Mouse (Mus musculus) adrenal gland, postnatal 25 days (tissue): Measurements from ENCODE around the gene Ahdc1. TPM values are rescaled to one million over a fixed set of nuclear protein-coding genes. Genes with fewer than 3 reads are reported as not detected.
A peak's percentile ranks its signal among the peaks of the same experiment; 100 is the strongest.

Experiments
- DNase-seq: peaks from one replicate; pipeline ENCODE4 v3.0.0; 2021; ENCODE audit warnings: mixed read lengths
- total RNA-seq: library from RNA; stranded (reverse); gene quantifications from 2 replicates; pipeline ENCODE4 v1.2.3, GENCODE M21; 2021

Ahdc1 gene
- total RNA-seq, 1 experiment from 2014 or later: 91.4 TPM

DNA sequence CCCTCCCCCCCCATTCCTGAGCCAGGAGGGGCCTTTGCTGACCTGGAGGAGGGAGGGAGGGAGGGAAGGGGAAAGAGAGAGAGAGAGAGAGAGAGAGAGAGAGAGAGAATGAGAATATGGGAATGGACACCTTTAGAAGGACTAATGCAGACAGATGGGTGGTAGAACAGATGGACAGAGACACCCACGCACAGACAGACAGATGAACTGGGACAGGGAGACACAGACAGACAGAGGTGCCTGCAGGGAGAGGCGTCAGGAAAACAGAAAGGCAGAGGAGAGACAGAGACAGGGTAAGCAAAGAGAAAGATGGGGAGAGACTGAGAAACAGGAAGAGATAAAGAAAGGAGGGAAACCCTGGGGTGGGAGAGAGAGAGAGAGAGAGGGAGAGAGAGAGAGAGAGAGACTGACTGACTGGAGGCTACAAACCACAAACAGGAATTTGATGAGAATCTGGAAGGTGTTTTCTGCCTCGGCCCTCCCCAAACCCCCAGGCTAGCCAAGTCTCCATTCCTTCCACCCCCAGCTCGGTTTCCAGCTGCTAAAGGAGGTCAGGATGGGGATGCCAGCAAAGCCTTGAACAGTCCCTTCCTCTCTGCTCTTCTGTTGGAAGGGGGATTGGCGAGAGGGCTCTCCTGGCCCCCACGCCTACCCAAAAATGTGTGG is 6.7 kb downstream of the Ahdc1 start:
- no peak for DNase-seq

DNA sequence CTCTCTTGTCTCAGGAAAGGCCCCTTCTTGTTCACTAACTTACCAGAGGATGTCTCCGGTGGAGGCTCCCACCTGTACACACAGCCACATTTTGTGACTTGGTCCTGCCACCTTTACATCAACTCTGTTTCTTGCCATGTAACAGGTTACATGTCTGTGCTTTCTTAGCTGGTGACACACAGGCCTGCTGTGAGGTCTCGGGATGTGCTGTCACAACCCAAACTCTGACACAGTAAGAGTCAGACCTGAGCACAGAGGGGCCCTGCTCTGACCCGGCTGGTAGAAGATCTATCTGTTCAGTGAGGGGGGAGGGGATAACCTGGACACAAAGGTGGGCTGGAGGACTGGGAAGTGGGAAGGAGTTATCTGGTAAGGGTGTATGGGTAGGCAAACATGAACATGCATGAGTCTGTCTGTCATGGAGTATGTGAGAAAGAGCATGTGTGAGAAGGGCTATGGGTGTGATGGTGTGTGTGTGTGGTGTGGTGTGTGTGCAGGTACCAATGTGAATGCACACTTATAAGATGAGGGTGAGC is 7.3 kb downstream of the Ahdc1 start:
- no peak for DNase-seq

DNA sequence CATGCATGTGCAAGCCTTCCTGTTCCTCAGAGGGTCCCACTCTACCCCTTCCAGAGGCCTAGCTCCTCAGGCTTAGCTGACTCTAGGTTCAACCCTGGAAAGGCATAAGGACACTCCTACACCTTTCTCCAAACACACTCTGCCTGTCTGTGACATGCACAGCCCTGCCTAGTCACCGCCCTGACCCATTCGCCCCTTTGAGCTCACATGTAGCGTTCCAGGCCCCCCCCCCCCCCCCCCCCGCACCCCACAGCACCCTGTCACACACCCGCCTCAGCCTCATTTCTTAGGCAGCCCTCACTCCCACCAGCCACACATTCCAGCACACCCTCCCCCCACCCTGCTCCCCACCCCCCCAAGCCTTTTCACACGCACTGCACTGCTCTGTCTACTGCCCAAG is 9.7 kb downstream of the Ahdc1 start:
- DNase-seq: no peak

DNA sequence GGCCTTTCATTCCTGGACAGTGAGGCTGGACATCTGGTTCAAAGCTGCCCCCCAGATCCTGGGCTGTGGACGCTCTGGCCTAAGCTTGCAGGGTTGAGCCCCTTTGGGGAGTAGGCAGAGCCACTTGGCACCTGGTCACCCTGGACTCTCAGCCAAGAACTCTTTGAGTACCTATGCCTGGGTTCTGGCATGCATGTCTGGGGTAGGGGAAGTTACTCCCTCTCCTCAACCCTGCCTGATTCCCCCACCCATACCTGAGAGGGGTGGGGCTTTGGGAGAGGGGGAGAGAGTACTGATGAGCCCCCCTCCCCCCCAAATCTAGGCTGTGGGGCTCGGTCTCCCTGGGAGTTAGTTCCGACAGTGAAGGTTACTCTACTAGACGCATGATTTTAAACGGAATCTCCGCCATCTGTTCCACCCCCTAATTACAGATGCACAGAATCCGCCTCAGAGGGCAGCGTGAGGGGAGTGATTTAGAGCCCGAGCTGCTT is 10.2 kb downstream of the Ahdc1 start:
- DNase-seq: no peak

DNA sequence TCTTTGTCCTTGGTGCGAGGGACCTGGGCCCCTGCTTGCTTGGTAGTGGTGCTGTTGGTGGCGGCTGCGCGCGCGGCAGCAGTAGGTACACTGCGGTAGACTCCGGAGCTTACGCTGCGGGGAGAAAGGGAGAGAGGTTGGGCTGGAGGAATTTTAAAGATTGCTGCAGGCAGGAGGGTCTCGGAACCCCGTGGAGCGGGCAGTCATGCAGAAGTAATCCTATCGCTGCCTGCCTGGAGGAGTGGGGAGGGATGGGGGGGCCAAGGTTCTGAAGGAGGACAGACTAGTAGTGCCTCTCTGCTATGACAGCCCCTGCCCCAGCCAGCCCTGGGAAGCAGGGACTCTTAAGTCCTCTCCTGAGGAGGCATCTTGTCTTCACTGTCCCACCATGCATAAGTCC is 11.2 kb downstream of the Ahdc1 start:
- DNase-seq: no peak

DNA sequence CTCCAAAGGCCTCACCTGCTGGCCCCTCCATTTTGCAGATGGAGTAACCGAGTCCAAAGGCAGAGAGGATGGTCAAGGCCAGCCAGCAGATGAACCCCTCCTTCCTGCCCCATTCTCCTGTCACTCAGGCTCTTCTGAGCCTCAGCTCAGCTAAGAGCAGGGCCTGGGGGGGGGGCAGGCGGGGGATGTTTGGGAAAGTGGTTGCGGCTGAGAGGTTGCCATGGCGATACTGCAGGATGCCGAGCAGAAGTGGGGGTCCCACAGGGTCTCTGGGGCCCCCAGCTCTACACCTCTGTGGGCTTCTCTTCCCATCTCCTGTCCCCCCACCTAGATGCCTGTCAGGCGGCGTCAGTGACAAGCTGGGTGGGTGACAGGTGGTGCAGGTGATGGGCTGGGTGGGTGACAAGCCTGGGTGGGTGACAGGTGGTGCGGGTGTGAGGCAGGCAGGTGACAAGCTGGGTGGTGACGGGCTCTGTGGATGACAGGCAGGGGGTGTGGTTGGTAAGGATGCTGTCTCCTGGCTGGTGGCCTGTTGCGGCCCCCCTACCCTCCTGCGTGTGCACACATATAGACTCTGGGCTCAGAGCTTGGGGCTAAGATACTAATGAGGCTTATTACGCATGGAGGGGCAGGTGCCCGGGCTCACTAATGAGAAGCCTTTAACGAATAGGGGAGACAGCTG is 12.0 kb downstream of the Ahdc1 start:
- DNase-seq: no peak

DNA sequence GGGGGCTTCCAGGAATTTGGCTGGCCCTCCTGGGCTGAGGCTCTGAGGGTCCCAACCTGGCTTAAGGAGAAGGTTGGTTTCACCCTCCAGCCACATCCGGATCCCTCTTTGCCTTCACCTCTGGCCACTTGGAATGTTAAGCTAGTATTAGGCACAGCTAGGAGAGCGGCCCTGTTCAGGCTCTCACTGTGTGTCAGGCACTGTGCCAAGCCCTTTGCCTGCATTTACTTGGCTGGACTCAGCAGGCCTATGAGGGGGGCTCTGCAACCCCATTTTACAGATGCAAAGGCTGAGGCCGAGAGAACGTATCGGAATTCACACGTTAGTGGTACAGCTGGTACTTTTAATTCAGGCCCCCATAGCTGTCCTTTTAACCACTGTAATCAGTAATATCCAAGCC is 12.6 kb downstream of the Ahdc1 start:
- no peak for DNase-seq

DNA sequence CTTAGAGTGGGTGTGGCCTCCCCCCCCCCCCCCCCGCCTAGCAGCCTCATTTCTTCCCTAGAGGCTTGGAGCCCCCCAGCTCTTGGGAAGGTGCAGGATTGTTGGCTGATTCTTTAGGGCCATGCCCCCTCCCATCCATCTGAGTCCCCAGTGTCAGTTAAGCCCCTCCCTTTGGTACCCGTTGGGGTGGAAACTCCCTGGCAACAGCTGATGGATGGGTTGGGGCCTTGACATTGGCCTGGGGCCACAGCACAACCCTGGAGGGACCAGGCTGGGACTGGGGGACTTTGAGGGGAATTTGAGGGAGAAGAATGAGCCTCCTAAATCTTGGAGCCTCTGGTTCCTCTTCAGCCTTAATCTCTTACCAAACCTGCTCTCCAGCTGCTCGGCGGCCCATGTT is 13.3 kb downstream of the Ahdc1 start:
- no peak for DNase-seq

DNA sequence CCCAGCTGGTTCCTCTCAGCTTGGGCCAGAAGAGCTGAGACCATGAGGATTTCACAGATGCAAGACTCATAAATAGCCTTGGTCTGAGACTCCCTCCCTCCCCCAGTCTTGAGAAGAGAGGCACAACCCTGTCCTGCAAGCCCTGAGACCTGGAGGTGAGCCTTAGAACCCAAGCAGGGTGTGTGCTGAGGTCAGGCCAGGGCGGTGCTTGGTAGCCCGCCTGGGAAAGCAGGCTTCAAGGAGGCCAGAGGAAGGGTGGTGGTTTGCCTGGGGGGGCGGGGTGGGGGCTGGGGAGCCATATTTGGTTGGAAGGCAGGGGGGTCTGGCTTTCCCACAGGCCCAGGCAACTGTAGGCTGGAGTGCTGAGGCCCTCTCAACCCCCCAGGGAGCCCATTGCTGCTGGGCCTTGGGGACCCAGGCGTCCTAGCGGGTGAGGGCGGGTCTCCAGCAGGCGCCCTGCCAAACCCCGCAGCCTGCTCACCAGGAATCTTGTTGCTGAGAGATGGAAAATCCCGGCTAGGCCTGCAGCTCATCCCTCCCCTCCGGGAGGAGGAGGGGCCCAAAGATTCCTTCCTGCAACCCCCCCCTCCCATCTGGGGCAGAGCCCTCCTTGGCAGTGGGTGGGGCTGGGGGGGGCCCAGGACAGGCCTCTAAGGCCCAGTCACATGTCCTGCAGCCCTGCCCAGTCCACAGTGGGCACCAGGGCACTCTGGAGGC is 14.1 kb downstream of the Ahdc1 start:
- peak; percentile 66 for DNase-seq

DNA sequence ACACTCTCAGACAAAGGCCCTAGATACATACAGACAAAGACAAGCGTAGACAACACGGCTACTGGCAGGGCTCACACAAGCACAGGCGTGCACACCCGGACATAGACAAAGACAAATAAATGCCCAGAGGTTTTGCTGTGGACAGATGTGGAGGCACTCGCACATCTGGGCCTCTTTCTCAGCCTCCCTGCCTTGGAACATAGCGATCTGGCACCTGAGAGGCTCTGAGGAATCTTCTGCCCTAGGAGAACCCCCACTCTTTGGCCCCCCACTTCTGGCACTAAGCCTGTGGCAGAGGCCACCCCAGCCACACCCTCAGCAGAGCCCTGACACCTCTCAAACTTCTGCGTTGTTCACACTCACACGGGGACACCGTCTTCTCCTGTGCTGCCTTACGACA is 15.2 kb downstream of the Ahdc1 start:
- no peak for DNase-seq

DNA sequence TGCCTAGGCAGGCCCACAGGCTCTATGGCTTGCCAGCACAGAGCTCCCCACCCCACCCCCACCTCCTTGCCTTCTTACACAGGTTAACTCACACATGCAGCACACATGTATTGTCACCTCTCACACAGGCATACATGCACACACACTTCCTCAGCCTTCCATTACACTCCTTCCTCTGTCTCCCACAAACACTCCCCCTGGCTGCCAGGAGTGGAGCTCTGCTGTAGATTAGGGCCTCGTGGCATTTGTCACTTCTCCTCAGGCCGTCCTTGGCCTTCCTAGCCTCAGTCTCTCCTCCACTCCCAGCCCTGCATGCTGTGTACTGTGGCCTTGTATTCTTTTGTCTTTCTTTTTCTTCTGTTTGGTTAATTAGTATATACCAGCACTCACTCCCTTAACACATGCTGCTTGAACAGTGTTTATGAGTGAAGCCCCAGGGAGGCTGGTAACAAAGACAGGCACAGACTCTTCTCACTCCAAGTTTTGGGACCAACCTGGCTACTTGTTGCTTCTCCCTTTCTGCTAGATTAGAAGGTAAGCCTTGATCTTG is 15.8 kb downstream of the Ahdc1 start:
- DNase-seq: no peak

DNA sequence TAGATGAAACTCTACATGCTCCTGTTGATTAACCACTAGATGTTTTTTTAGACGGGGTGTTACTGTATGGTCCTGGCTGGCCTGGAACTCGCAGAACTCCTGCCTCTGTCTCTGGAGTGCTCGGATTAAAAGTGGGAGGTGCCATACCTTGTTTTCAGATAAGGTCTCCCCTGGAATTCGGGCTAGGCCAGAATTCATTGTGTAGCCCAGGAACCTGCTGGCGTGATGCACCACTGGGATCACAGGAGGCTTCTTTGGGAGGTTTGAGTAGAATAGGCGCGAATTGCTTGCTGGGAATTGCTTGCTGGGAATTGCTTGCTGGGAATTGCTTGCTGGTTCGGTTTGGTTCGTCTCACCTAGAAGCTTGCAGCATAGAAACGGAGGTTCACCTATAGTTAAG is 16.7 kb downstream of the Ahdc1 start:
- DNase-seq: no peak

DNA sequence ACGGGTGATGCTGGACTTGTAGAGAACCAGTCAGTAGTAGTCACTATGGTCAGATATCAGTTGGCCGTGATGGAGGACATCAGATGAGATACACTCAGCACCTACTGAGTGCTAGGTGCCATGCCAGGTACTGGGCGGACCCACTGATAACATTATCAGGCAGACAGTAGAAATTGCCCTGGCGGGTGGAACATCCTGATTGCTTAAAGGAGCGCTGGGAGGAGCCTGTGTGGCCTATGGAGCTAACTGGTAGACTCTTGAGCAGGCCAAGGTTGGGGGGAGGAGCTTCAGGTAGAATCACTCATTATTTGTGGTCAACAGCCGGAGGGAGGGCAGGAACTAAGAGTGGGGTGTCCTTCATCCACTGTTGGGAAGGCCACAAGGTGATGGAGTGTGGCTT is 17.1 kb downstream of the Ahdc1 start:
- no peak for DNase-seq

DNA sequence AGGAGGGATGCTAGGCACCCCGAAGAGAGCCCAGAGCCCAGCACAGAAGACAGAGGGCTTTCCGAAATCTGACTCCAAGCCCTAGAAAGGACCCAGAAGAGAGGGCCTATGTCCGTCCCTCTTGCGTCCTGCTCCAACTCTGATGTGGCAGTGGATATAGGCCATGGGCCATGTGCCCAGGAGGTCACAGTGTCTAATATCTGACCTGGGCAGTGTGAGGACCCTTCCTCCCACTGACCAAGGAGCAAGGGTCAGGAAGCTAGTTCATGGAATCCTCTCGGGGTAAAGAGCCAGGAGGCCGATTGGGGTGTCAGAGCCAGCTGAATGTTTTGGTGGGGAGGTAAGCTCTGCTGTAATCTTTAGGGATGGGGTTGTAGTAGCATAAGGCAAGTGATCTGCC is 17.8 kb downstream of the Ahdc1 start:
- no peak for DNase-seq

DNA sequence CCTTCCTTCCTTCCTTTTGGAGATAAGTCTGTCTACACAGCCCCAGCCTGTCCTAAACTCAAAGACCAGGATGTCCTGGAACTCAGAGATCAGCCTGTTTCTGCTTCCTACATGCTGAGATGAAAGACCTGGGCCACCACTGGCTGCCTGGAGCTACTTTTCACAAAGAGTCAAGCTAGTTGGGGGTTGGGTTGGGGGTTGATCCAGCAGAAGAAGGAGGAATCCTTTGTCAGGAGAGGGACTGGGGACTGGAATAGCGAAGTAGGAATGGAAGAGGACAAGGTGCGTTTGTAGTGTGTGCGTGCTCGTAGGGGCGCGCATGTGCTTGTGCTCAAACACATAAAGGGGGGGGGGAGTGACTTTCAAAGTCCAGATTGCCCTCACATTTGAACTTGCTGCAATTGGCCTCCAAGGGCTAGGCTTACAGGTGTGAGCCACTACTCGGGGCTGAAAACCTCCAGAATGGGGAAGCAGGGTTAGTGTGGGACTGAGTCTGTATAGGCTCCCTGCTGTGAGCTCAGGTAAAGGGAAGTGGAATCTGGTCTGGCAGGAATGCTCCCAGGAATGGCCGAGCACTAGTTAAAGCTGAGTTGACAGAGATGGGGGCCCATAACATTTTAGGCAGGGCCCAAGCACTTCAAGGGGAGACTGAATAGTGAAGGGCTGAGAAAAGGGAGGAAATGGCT is 21.5 kb downstream of the Ahdc1 start:
- no peak for DNase-seq

DNA sequence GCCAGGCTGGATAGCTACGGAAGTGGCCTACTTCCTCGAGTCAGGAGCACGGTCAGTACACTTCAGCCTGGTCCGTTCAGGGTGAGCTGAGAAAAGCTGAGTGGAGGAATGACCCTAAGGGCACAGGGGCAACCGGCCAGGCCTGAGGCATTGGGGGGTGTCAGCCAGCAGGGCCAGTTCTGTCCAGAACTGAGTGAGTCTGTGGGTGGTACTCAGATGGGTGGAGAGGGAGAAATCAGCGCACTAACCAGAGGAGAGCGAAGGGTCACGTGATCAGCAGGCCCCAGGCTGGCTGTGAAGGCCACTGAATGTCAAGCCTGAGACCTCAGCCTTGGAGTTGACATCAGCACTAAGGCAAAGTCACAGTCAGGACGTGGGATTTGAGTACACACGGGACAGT is 23.4 kb downstream of the Ahdc1 start:
- DNase-seq: peak; percentile 55

DNA sequence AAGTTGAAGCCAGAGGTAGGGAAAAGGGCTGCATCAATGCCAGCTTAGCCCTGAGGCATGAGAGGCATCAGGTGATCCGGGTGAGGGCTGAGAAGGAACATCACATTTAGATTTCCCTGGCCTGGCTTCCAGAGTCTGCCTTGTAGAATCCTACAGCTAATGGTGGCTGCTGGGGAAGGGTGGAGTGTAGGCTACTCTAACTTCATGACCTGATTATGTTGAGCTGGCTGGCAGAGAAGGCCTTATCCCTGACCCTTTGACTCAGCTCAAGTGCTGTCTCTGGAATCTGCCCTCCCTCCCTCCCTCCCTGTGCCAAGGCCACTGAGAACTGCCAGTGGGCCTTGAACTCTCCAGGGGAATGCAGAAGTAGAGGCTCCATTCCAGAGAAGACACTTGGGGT is 24.4 kb downstream of the Ahdc1 start:
- peak; percentile 53 for DNase-seq

DNA sequence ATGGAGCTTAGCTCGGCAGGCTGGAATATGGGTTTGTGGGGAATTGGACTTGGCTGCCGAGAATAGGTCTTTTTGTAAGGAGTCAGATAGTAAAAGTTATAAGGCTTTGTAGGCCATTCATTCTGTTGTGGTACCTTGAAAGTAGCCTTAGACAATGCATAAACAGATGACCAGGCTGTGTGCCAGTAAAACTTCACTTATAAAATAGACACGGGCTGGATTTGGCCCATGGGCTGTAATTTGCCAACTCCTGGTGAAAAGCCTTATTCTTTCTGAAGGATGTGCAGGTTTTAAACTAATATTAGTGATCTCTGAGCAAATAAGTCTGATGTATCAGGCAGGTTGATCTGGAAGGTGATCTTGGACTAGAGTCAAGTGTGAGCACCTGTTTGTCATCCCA is 24.9 kb downstream of the Ahdc1 start:
- no peak for DNase-seq

DNA sequence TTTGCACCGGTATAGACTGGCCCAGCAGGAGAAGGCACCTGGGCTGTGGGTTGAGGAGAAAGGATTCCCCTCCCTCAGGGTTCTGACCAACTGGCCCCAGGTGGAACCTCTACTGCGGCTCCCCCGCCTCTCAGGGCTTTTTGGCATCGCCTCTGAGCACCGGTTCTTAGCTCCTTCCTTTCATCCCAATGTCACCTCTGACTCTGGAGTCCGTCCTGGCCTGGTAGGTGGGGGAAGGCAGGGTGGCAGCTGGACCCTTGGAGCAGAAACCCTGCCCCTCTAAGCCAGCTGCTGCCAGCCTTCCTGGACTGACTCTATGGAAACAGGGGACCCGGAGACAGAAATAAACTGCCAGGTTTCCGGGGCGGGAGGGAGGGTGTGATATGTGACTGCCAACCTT is 26.2 kb downstream of the Ahdc1 start:
- no peak for DNase-seq

DNA sequence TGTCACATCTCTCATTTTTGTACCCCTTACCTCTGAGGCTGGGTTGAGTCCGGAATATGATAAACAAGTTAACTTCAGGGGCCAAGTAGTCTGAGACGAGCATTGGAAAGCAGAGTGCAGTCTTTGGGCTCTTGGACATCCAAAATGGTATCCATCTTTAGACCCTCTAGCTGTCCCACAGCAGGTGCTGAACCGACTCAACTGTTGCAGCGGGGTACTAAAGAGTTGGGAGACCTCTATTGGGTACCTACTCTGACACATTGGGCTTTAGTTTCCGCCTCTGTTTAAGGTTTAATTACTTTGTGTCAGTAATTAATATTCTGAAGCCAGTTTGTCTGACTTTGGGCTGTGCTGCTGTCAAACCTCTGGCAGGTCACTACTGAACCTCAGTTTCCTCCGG is 26.7 kb downstream of the Ahdc1 start:
- DNase-seq: no peak

DNA sequence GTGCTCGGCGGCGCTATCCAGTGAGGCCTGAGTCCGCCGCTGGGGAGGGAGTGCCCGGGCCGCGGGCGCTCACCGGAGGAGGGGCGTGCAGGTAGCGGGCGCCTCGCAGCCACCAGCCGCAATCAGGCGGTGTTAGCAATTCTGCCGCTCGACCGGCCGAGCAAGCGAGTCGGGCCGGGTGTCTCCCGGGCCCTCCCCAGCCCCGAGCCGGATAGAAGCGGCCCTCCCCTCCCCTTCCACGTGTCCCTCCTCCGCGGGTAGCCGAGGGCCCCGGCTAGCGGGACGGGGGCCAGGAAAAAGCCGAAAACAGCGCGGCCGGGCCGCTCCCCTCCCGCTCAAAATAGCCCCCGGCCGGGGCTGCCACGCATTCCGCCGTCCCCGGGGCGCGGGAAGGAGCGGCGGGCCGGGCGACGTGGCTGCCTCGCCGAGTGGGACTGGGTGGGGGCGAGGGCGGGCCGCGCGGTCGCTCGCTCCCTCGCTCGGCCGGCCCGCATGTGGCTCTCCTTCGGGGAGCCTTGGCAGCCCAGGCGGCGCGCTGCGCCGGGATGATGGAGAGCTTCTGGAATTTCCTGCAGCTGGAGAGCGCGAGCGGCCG is 27.6 kb downstream of the Ahdc1 start:
- peak; percentile 65 for DNase-seq
